Mouse (Mus musculus) liver, embryonic 16.5 days (tissue): Measurements from ENCODE around the gene Eif2s2. TPM values are rescaled to one million over a fixed set of nuclear protein-coding genes. Genes with fewer than 3 reads are reported as not detected.
"Not testable (repeated sequence)": the region's sequence is repeated elsewhere in the genome, so short reads cannot be mapped to it uniquely, and the experiment has no call there.

Experiments used
- ATAC-seq: fragments of 200-750 bp; cut with Nextera tagmentation; 2 replicates; pipeline ENCODE4 v1.8.0; 2017; ENCODE audit warnings: low read depth, mild to moderate bottlenecking, moderate number of reproducible peaks, moderate library complexity
- H3K27ac ChIP-seq: fragments of 300-500 bp; sonication (generic); 2 replicates; pipeline ENCODE4 v1.5.1; 2014; ENCODE audit warnings: mild to moderate bottlenecking, low read length
- H3K27me3 ChIP-seq: fragments of 300-500 bp; sonication (generic); 2 replicates; pipeline ENCODE4 v1.6.1; 2014; ENCODE audit warnings: low read depth, low read length, mixed read lengths; ENCODE audit not compliant: control insufficient read depth, insufficient read depth
- H3K36me3 ChIP-seq: fragments of 300-500 bp; sonication (generic); 2 replicates; pipeline ENCODE4 v1.6.1; 2014; ENCODE audit warnings: mild to moderate bottlenecking; ENCODE audit not compliant: control insufficient read depth, insufficient read depth
- H3K4me1 ChIP-seq: fragments of 300-500 bp; sonication (generic); 2 replicates; pipeline ENCODE4 v1.6.1; 2014; ENCODE audit warnings: low read depth, low read length, mixed read lengths; ENCODE audit not compliant: control insufficient read depth
- H3K4me2 ChIP-seq: fragments of 300-500 bp; sonication (generic); 2 replicates; pipeline ENCODE4 v1.6.1; 2014; ENCODE audit warnings: low read depth, low read length, mixed read lengths
- H3K4me3 ChIP-seq: fragments of 300-500 bp; sonication (generic); 2 replicates; pipeline ENCODE4 v1.5.1; 2014; ENCODE audit warnings: low read depth, mild to moderate bottlenecking, low read length
- H3K9ac ChIP-seq: fragments of 300-500 bp; sonication (generic); 2 replicates; pipeline ENCODE4 v1.6.1; 2014; ENCODE audit warnings: low read depth, low read length
- H3K9me3 ChIP-seq: fragments of 300-500 bp; sonication (generic); replicated peaks from 2 replicates; pipeline ENCODE4 v1.6.1; 2016; ENCODE audit warnings: low read length; ENCODE audit not compliant: control insufficient read depth
- WGBS: fragments of 180-500 bp; shearing (Covaris S2); extraction: QIAGEN DNeasy Blood & Tissue Kit; methylation state at CpG from one replicate; pipeline ENCODE4 v1.1.7; 2014; ENCODE audit not compliant: insufficient replicate concordance; 5-methylcytosine and 5-hydroxymethylcytosine counted together
- polyA plus RNA-seq: library from polyadenylated mRNA; unstranded; fragments of >200 nt; fragmentation: Nextera tagmentation; extraction: Ambion mirVana; gene quantifications from 2 replicates; pipeline ENCODE4 v1.2.1, GENCODE M21; 2015

Gene Eif2s2
- polyA plus RNA-seq, 1 experiment from 2014 or later: 52.8 TPM

DNA sequence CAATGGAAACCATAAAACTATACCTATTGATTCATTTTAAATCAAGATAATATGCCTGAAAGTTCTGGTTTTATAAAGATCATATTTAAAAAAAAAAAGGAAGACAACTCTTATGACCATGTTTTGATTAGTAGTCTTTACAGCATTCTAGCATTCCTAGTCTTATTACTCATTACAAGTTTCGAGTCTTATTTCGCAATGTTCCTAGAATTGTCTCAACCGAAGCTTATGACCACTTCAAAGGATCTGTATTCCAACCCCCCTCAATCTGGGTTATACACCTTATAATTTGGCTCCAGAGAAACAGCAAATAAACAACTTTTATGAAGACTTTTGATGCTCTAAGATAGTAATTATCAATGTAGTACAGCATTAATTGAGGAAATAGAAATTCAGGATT is 9.4 kb upstream of the Eif2s2 start:
- no peak overlapping the region for H3K9ac ChIP-seq
- ATAC-seq: no peak
- H3K9me3 ChIP-seq: no peaks in the 10 kb centered on the region
- H3K4me3 ChIP-seq: no peak overlapping the region
- no peak overlapping the region for H3K4me2 ChIP-seq
- no peaks in the 10 kb centered on the region; the same call in 1 of the 2 replicates for H3K27me3 ChIP-seq
- H3K27ac ChIP-seq: no peak overlapping the region
- WGBS: 55% methylated on average over 3 of the region's 3 CpGs
- H3K36me3 ChIP-seq: no peaks in the 10 kb centered on the region
- no peaks in the 10 kb centered on the region for H3K4me1 ChIP-seq

DNA sequence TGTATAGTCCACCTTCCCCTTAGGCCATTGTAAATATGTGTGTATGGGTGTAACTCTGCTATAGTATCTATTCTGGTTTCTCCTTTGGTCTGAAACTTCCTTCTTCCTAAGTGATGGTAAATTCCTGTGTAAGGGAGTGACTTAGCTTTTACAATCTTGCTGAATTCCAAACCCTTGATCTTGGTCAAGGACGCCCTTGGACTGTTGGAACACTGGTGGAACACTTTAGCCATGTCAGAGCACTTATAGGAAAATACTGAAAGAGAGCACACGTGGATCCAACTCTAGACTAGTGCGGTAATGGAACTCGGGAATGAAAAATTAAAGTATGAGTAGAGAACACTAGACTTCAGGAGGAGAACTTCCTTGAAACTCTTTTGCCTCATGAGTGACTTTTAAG is 6.7 kb upstream of the Eif2s2 start:
- WGBS: 71% methylated on average over 4 of the region's 4 CpGs
- not testable (repeated sequence) for H3K9ac ChIP-seq, H3K4me2 ChIP-seq, H3K4me3 ChIP-seq, H3K27me3 ChIP-seq, H3K9me3 ChIP-seq, H3K27ac ChIP-seq, H3K4me1 ChIP-seq, ATAC-seq, H3K36me3 ChIP-seq

GRCm38 (mm10) chr2:154899004-154899403 is 6.3 kb upstream of the Eif2s2 start:
- not testable (repeated sequence) for H3K27me3 ChIP-seq, H3K4me2 ChIP-seq, H3K4me3 ChIP-seq, H3K9me3 ChIP-seq, H3K4me1 ChIP-seq, H3K27ac ChIP-seq, H3K36me3 ChIP-seq, H3K9ac ChIP-seq, ATAC-seq
- WGBS: 76% methylated on average over 8 of the region's 8 CpGs

- WGBS: 67% methylated on average over 4 of the region's 4 CpGs
- Histone ChIP-seq H3K36me3 (no peaks in the 10 kb centered on the region), H3K4me1 (peaks cover 12% of the 10 kb centered on the region), H3K9me3 (no peaks in the 10 kb centered on the region), H3K4me3 (no peak overlapping the region), H3K27me3 (no peaks in the 10 kb centered on the region), H3K4me2 (peak overlapping the region; percentile 89), H3K27ac (no peak overlapping the region), H3K9ac (no peak overlapping the region)
- no peak for ATAC-seq
Observed at GRCm38 (mm10) chr2:154893548-154893947, 813 bp upstream of the Eif2s2 start.

DNA sequence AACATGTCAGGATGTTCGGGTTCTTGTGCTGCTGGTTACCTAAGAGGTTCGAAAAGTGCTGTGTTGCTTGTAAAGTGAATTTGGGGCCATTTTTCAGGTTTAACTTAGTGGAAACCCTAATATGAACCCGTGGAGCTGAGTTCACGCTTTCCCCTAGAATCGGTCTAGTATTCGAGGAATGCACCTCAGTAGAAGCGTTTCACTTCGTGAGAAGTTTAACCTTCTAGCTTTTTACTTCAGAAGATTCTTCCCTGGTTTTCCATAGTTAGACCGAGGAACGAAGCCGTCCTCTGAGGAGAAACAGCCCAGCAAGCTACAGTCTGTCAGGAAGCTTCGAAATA is 280 bp upstream of the Eif2s2 start:
- Histone ChIP-seq H3K27me3 (no peaks in the 10 kb centered on the region), H3K4me2 (peak overlapping the region; percentile 89), H3K27ac (no peak overlapping the region), H3K9ac (peak overlapping the region; percentile 71), H3K4me3 (peak overlapping the region; percentile 92), H3K36me3 (peaks cover 1% of the 10 kb centered on the region; the same call in 1 of the 2 replicates), H3K4me1 (peaks cover 12% of the 10 kb centered on the region), H3K9me3 (no peaks in the 10 kb centered on the region)
- 7% methylated on average over 12 of the region's 12 CpGs for WGBS
- ATAC-seq: no peak

DNA sequence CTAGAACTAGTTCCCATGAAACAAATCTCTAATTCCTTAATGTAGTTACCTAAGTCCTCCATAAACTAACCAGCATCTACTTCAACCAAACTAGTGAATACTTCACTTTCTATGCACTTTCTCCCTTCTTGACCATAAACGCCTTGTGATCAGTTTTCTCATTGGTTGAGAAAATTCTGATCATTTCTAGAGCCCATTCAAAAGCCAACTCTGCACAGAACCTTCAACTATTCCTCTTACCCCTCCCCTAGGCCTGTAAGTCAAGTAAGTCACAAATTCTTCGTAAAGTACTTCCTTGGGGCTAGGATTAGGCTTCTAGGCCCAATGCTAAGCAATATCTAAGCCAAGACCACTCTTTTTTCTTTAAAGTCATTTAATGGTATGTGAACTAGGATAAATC is 1.1 kb downstream of the Eif2s2 start:
- peak overlapping the region; percentile 96 for H3K9ac ChIP-seq
- H3K27ac ChIP-seq: peak overlapping the region; percentile 95
- peak overlapping the region; percentile 80 for H3K4me2 ChIP-seq
- H3K27me3 ChIP-seq: no peaks in the 10 kb centered on the region
- H3K36me3 ChIP-seq: peaks cover 11% of the 10 kb centered on the region
- no peak for ATAC-seq
- peak overlapping the region; percentile 92 for H3K4me3 ChIP-seq
- no peaks in the 10 kb centered on the region for H3K9me3 ChIP-seq
- H3K4me1 ChIP-seq: peaks cover 12% of the 10 kb centered on the region
- 1% methylated on average over 2 of the region's 2 CpGs for WGBS

DNA sequence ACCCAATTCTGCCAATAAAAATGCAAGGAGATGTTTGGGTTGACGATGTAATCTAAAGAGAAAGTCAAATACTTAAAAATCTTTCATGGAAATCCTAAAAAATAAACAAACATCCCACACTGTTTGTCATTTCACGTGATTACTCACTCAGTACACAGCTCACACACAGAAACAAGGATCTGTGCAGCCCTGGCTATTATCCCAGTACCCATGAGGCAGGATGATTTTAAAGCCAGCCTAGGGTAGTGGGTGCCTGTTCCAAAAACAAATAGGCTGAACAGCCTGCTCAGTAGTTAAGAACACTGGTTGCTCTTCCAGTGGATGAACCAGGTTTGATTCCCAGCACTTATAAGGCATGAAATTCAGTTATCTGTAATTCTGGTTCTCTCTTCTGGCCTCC is 16.1 kb downstream of the Eif2s2 start:
- Histone ChIP-seq H3K27ac (no peak overlapping the region), H3K4me1 (no peaks in the 10 kb centered on the region; the same call in 1 of the 2 replicates), H3K4me2 (no peak overlapping the region), H3K9ac (no peak overlapping the region), H3K4me3 (no peak overlapping the region), H3K9me3 (no peaks in the 10 kb centered on the region), H3K27me3 (no peaks in the 10 kb centered on the region), H3K36me3 (peaks cover 55% of the 10 kb centered on the region)
- ATAC-seq: no peak
- 82% methylated on average over 2 of the region's 2 CpGs for WGBS

DNA sequence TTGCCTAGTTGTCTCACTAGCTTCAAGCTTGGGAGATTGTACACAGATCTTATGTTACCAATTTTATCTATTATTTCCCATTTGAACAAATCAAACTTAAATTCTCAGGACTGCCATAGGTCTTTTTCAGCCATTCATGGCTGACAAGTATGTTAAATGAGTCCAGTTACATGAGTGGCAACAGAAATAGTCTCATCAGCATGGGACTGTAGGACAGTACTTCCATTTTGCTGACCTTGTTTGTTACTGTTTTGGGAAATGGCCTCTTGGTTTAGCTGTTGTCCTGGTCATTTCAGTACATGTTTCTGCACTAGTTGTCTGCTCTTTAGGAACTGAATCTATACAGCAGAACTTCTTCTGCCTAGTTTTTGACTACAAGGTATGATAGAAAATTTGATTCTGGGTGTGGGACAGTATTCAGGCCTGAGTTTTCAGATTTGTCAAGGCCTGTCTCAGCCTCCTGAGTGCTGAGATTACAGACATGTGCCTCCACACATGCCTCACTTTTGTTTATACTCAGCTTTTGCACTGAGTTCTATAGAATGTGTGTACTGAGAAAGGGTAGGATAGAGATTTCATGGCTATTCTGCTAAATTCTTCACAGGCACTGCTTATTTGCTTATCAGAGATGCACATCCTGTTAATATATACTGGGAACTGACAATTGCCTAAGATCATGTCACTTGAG is 22.6 kb downstream of the Eif2s2 start:
- Histone ChIP-seq H3K9ac (no peak overlapping the region), H3K36me3 (peaks cover 79% of the 10 kb centered on the region), H3K4me1 (no peaks in the 10 kb centered on the region), H3K27ac (no peak overlapping the region), H3K4me2 (no peak overlapping the region), H3K4me3 (no peak overlapping the region), H3K9me3 (no peaks in the 10 kb centered on the region), H3K27me3 (no peaks in the 10 kb centered on the region)
- ATAC-seq: no peak

DNA sequence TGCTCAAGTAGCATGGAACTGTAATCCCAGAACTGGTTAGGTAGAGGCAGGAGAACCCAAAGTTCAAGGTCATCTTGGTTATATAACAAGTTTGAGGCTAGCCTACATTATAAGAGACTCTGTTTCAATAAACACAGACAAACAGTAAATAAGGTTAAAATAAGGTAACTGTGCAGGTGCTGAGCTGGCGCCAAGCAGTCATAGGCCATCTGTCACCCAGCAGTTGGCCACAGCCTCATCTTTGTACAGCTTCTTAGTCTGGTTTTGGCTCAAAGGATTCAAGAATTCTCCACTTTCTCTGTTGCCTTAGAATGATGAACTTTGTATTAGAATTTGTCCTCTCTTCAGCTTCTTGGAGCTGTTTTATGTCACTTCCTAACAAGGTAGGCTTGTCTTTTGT is 24.6 kb downstream of the Eif2s2 start:
- 88% methylated on average over 1 of the region's 1 CpGs for WGBS
- ATAC-seq: no peak
- Histone ChIP-seq H3K4me3 (no peak overlapping the region), H3K9me3 (no peaks in the 10 kb centered on the region), H3K27ac (no peak overlapping the region), H3K27me3 (no peaks in the 10 kb centered on the region), H3K4me2 (no peak overlapping the region), H3K9ac (no peak overlapping the region), H3K4me1 (no peaks in the 10 kb centered on the region), H3K36me3 (peaks cover 85% of the 10 kb centered on the region)
